Mouse (Mus musculus) MEL (cell line): ENCODE data around the gene Pard3b.

Source experiments
- BHLHE40 ChIP-seq: IDR thresholded peaks from 2 replicates; pipeline ENCODE4 v1.6.1; 2012; ENCODE audit warnings: low read depth, mild to moderate bottlenecking, inconsistent platforms, low read length, improper control_type of control experiment, borderline replicate concordance
- E2F4 ChIP-seq: IDR thresholded peaks from 2 replicates; pipeline ENCODE4 v1.6.1; 2011; ENCODE audit warnings: low read depth, low read length, improper control_type of control experiment, borderline replicate concordance
- ETS1 ChIP-seq: IDR thresholded peaks from 2 replicates; pipeline ENCODE4 v1.6.1; 2012; ENCODE audit warnings: low read depth, mild to moderate bottlenecking, inconsistent platforms, low read length, improper control_type of control experiment, moderate library complexity
- HCFC1 ChIP-seq: IDR thresholded peaks from 2 replicates; pipeline ENCODE4 v1.6.1; 2012; ENCODE audit warnings: low read depth, mild to moderate bottlenecking, inconsistent platforms, low read length, improper control_type of control experiment, moderate library complexity
- MAX ChIP-seq: IDR thresholded peaks from 2 replicates; pipeline ENCODE4 v1.6.1; 2011; ENCODE audit warnings: low read length, improper control_type of control experiment
- NELFE ChIP-seq: IDR thresholded peaks from 2 replicates; pipeline ENCODE4 v1.6.1; 2011; ENCODE audit warnings: low read depth, low read length, improper control_type of control experiment
- POLR2A ChIP-seq, 2 experiments: IDR thresholded peaks; 2 replicates each; pipeline ENCODE4 v1.6.1; 2011 to 2012; ENCODE audit warnings: low read length in 2 of 2, mild to moderate bottlenecking in 2 of 2, control low read depth in 1 of 2, improper control_type of control experiment in 1 of 2, low read depth in 1 of 2, moderate library complexity in 1 of 2; ENCODE audit not compliant: control insufficient read depth in 1 of 2, insufficient read depth in 1 of 2, poor library complexity in 1 of 2
- POLR2AphosphoS2 ChIP-seq: IDR thresholded peaks from 2 replicates; pipeline ENCODE4 v1.6.1; 2011; ENCODE audit warnings: low read length, improper control_type of control experiment
- TCF12 ChIP-seq: IDR thresholded peaks from 2 replicates; pipeline ENCODE4 v1.6.1; 2014; ENCODE audit warnings: low read depth, mild to moderate bottlenecking, inconsistent platforms, low read length, improper control_type of control experiment, moderate library complexity
- ZMIZ1 ChIP-seq: IDR thresholded peaks from 2 replicates; pipeline ENCODE4 v1.6.1; 2012; ENCODE audit warnings: low read depth, mild to moderate bottlenecking, inconsistent platforms, low read length, improper control_type of control experiment, moderate library complexity

DNA sequence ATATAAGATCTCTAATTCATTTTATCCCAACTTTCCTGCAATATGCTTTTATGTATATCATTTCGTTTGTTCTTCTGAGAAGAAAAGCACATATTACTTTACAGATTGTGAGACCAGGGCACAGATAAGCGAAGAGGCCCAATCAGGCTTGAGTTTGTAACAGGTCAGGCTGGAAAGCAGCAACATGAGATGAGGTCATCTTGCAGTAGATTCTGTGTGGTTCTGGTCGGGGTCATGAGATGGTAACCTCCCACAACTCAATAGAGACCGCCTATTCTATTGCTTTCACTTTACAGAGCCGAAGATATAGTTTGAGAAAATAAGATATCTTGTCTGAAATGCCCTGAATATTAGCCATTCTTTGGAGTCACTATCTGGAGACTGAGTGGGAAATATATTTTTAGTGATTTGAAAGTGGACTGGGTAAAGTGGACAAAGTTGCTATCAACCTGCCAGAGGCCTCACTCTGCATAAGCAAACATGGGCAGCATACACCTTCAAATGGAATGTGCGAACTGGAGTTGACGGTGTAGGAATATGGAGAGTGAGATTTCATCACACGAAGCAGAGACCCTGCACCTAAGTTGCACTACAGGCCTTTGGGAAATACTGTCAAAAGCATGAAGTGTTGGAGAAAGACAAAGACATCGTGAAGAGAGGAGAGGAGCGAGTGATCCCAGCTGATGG, 987.3 kb downstream of the Pard3b start:
- TF ChIP-seq BHLHE40 (no peak), MAX (no peak), TCF12 (no peak), ZMIZ1 (no peak), E2F4 (no peak), POLR2A (IDR thresholded peaks at IDR 0.05; ENCODE audit: control insufficient read depth in 1 of 2, insufficient read depth in 1 of 2, low read depth in 1 of 2, low read length in 2 of 2, poor library complexity in 1 of 2) (no peak), ETS1 (no peak), HCFC1 (no peak), NELFE (no peak), POLR2AphosphoS2 (no peak)
